Mouse (Mus musculus) heart, embryonic 13.5 days (tissue): Measurements from ENCODE around the gene Stat1. TPM values are rescaled to one million over a fixed set of nuclear protein-coding genes. Genes with fewer than 3 reads are reported as not detected.

Experiments
- ATAC-seq: fragments of 200-750 bp; cut with Nextera tagmentation; 2 replicates; pipeline ENCODE4 v1.8.0; 2017; ENCODE audit warnings: moderate TSS enrichment; ENCODE audit not compliant: insufficient number of reproducible peaks, low FRiP score, low TSS enrichment; ENCODE audit errors: extremely low read depth
- H3K27ac ChIP-seq: fragments of 300-500 bp; sonication (generic); replicated peaks from 2 replicates; pipeline ENCODE4 v1.5.1; 2015; ENCODE audit warnings: moderate library complexity, mild to moderate bottlenecking, inconsistent platforms
- H3K27me3 ChIP-seq: fragments of 300-500 bp; sonication (generic); replicated peaks from 2 replicates; pipeline ENCODE4 v1.6.1; 2015; ENCODE audit warnings: mild to moderate bottlenecking, inconsistent platforms
- H3K36me3 ChIP-seq: fragments of 300-500 bp; sonication (generic); 2 replicates; pipeline ENCODE4 v1.6.1; 2015; ENCODE audit warnings: mild to moderate bottlenecking, inconsistent platforms
- H3K4me1 ChIP-seq: fragments of 300-500 bp; sonication (generic); 2 replicates; pipeline ENCODE4 v1.6.1; 2015; ENCODE audit warnings: inconsistent platforms
- H3K4me2 ChIP-seq: fragments of 300-500 bp; sonication (generic); 2 replicates; pipeline ENCODE4 v1.6.1; 2015; ENCODE audit warnings: inconsistent platforms, mild to moderate bottlenecking, moderate library complexity
- H3K4me3 ChIP-seq: fragments of 300-500 bp; sonication (generic); 2 replicates; pipeline ENCODE4 v1.5.1; 2015; ENCODE audit warnings: moderate library complexity, mild to moderate bottlenecking, inconsistent platforms
- H3K9ac ChIP-seq: fragments of 300-500 bp; sonication (generic); 2 replicates; pipeline ENCODE4 v1.6.1; 2015; ENCODE audit warnings: inconsistent platforms, mild to moderate bottlenecking, moderate library complexity
- H3K9me3 ChIP-seq: fragments of 300-500 bp; sonication (generic); 2 replicates; pipeline ENCODE4 v1.6.1; 2016; ENCODE audit warnings: inconsistent platforms
- WGBS: fragments of 180-500 bp; shearing (Covaris S2); methylation state at CpG from one replicate; pipeline ENCODE4 v1.1.7; 2015; ENCODE audit warnings: mixed read lengths; 5-methylcytosine and 5-hydroxymethylcytosine counted together
- polyA plus RNA-seq: library from polyadenylated mRNA; unstranded; fragments of >200 nt; fragmentation: Nextera tagmentation; extraction: Ambion mirVana; gene quantifications from 2 replicates; pipeline ENCODE4 v1.2.1, GENCODE M21; 2015

The Stat1 gene
- polyA plus RNA-seq, 1 experiment from 2014 or later, result 27.2 TPM

- peaks cover 46% of the 10 kb centered on the region for H3K4me1 ChIP-seq
- H3K27ac ChIP-seq, result peak overlapping the region; percentile 80; the same call in 1 of the 2 replicates
- no peak for ATAC-seq
- no peaks in the 10 kb centered on the region for H3K27me3 ChIP-seq
- peaks cover 52% of the 10 kb centered on the region for H3K36me3 ChIP-seq
- no peak overlapping the region for H3K4me3 ChIP-seq
- H3K4me2 ChIP-seq, result no peak overlapping the region
- H3K9me3 ChIP-seq, result no peaks in the 10 kb centered on the region
- no peak overlapping the region for H3K9ac ChIP-seq
- WGBS, result 55% methylated on average over 7 of the region's 7 CpGs
Observed at GRCm38 (mm10) chr1:52148696-52149095, 29.5 kb downstream of the Stat1 start.

- no peak for ATAC-seq
- 40% methylated on average over 9 of the region's 9 CpGs for WGBS
- H3K9ac ChIP-seq, result no peak overlapping the region
- no peak overlapping the region for H3K4me3 ChIP-seq
- no peaks in the 10 kb centered on the region for H3K27me3 ChIP-seq
- peak overlapping the region; percentile 13; the same call in 1 of the 2 replicates for H3K4me2 ChIP-seq
- H3K9me3 ChIP-seq, result no peaks in the 10 kb centered on the region
- peaks cover 46% of the 10 kb centered on the region for H3K4me1 ChIP-seq
- H3K27ac ChIP-seq, result peak overlapping the region; percentile 80
- peaks cover 53% of the 10 kb centered on the region for H3K36me3 ChIP-seq
Observed at GRCm38 (mm10) chr1:52149934-52150346, 30.7 kb downstream of the Stat1 start.

GRCm38 (mm10) chr1:52150676-52151075 is 31.4 kb downstream of the Stat1 start:
- Histone ChIP-seq H3K27me3 (no peaks in the 10 kb centered on the region), H3K9ac (peak overlapping the region; percentile 52; the same call in 1 of the 2 replicates), H3K9me3 (no peaks in the 10 kb centered on the region), H3K36me3 (peaks cover 55% of the 10 kb centered on the region), H3K27ac (peak overlapping the region; percentile 80), H3K4me1 (peaks cover 46% of the 10 kb centered on the region), H3K4me3 (no peak overlapping the region), H3K4me2 (no peak overlapping the region)
- WGBS, result 20% methylated on average over 11 of the region's 11 CpGs
- ATAC-seq, result no peak

GRCm38 (mm10) chr1:52151166-52151565 is 31.9 kb downstream of the Stat1 start:
- no peak for ATAC-seq
- peaks cover 60% of the 10 kb centered on the region for H3K36me3 ChIP-seq
- H3K4me2 ChIP-seq, result no peak overlapping the region
- no peaks in the 10 kb centered on the region for H3K27me3 ChIP-seq
- H3K4me1 ChIP-seq, result peaks cover 46% of the 10 kb centered on the region
- no peaks in the 10 kb centered on the region for H3K9me3 ChIP-seq
- H3K4me3 ChIP-seq, result no peak overlapping the region
- peak overlapping the region; percentile 52; the same call in 1 of the 2 replicates for H3K9ac ChIP-seq
- 90% methylated on average over 5 of the region's 5 CpGs for WGBS
- H3K27ac ChIP-seq, result peak overlapping the region; percentile 80

- Histone ChIP-seq H3K27me3 (no peaks in the 10 kb centered on the region), H3K9ac (no peak overlapping the region), H3K36me3 (peaks cover 72% of the 10 kb centered on the region), H3K4me1 (peaks cover 44% of the 10 kb centered on the region), H3K4me2 (no peak overlapping the region), H3K4me3 (no peak overlapping the region), H3K9me3 (no peaks in the 10 kb centered on the region), H3K27ac (peak overlapping the region; percentile 80)
- peak; percentile 25; the same call in 1 of the 2 replicates for ATAC-seq
- WGBS, result 51% methylated on average over 13 of the region's 13 CpGs
Observed at GRCm38 (mm10) chr1:52152369-52152768, 33.1 kb downstream of the Stat1 start.

- H3K4me3 ChIP-seq, result no peak overlapping the region
- no peak overlapping the region for H3K9ac ChIP-seq
- H3K4me2 ChIP-seq, result no peak overlapping the region
- ATAC-seq, result no peak
- no peaks in the 10 kb centered on the region for H3K27me3 ChIP-seq
- no peaks in the 10 kb centered on the region for H3K9me3 ChIP-seq
- peaks cover 39% of the 10 kb centered on the region for H3K4me1 ChIP-seq
- 44% methylated on average over 3 of the region's 3 CpGs for WGBS
- peaks cover 74% of the 10 kb centered on the region for H3K36me3 ChIP-seq
- H3K27ac ChIP-seq, result peak overlapping the region; percentile 73
Observed at GRCm38 (mm10) chr1:52152936-52153335, 33.7 kb downstream of the Stat1 start.

GRCm38 (mm10) chr1:52154890-52155289 is 35.6 kb downstream of the Stat1 start:
- 87% methylated on average over 8 of the region's 8 CpGs for WGBS
- ATAC-seq, result no peak
- H3K9ac ChIP-seq, result no peak overlapping the region
- no peaks in the 10 kb centered on the region for H3K27me3 ChIP-seq
- H3K4me3 ChIP-seq, result no peak overlapping the region
- H3K4me2 ChIP-seq, result no peak overlapping the region
- no peak overlapping the region for H3K27ac ChIP-seq
- no peaks in the 10 kb centered on the region for H3K9me3 ChIP-seq
- H3K36me3 ChIP-seq, result peaks cover 77% of the 10 kb centered on the region
- peaks cover 20% of the 10 kb centered on the region for H3K4me1 ChIP-seq

GRCm38 (mm10) chr1:52156351-52156750 is 37.1 kb downstream of the Stat1 start:
- no peak for ATAC-seq
- 84% methylated on average over 10 of the region's 10 CpGs for WGBS
- Histone ChIP-seq H3K4me3 (no peak overlapping the region), H3K9me3 (no peaks in the 10 kb centered on the region), H3K27me3 (no peaks in the 10 kb centered on the region), H3K4me2 (no peak overlapping the region), H3K27ac (no peak overlapping the region), H3K4me1 (peaks cover 6% of the 10 kb centered on the region), H3K36me3 (peaks cover 81% of the 10 kb centered on the region), H3K9ac (no peak overlapping the region)

- ATAC-seq, result no peak
- 85% methylated on average over 2 of the region's 2 CpGs for WGBS
Observed at GRCm38 (mm10) chr1:52158040-52158439, 38.8 kb downstream of the Stat1 start.

GRCm38 (mm10) chr1:52158490-52159381 is 39.5 kb downstream of the Stat1 start:
- no peak overlapping the region for H3K9ac ChIP-seq
- 65% methylated on average over 17 of the region's 17 CpGs for WGBS
- no peaks in the 10 kb centered on the region; the same call in 1 of the 2 replicates for H3K4me1 ChIP-seq
- H3K4me2 ChIP-seq, result no peak overlapping the region
- no peak overlapping the region for H3K4me3 ChIP-seq
- ATAC-seq, result no peak
- H3K36me3 ChIP-seq, result peaks cover 82% of the 10 kb centered on the region
- H3K27me3 ChIP-seq, result no peaks in the 10 kb centered on the region
- H3K9me3 ChIP-seq, result no peaks in the 10 kb centered on the region
- H3K27ac ChIP-seq, result no peak overlapping the region

More at GRCm38 (mm10) chr1:52158040-52158439, 38.8 kb downstream of the Stat1 start:
- Histone ChIP-seq H3K27ac (no peak overlapping the region), H3K27me3 (no peaks in the 10 kb centered on the region), H3K4me2 (no peak overlapping the region), H3K9ac (no peak overlapping the region), H3K4me3 (no peak overlapping the region), H3K36me3 (peaks cover 84% of the 10 kb centered on the region), H3K4me1 (no peaks in the 10 kb centered on the region; the same call in 1 of the 2 replicates), H3K9me3 (no peaks in the 10 kb centered on the region)

GRCm38 (mm10) chr1:52161151-52161550 is 41.9 kb downstream of the Stat1 start:
- no peak overlapping the region for H3K27ac ChIP-seq
- no peak overlapping the region for H3K4me3 ChIP-seq
- peaks cover 65% of the 10 kb centered on the region for H3K36me3 ChIP-seq
- H3K4me1 ChIP-seq, result no peaks in the 10 kb centered on the region; the same call in 1 of the 2 replicates
- ATAC-seq, result no peak
- no peaks in the 10 kb centered on the region for H3K27me3 ChIP-seq
- H3K9ac ChIP-seq, result no peak overlapping the region
- WGBS, result 77% methylated on average over 8 of the region's 8 CpGs
- no peaks in the 10 kb centered on the region for H3K9me3 ChIP-seq
- no peak overlapping the region for H3K4me2 ChIP-seq
